Mouse (Mus musculus) cerebellum, adult (tissue): ENCODE data around the gene Vwa8.
A peak's percentile ranks its signal among the peaks of the same experiment; 100 is the strongest.

ENCODE experiments used
- ATAC-seq: cut with Nextera tagmentation; 2 replicates; pipeline ENCODE4 v1.9.2; 2017; ENCODE audit warnings: mild to moderate bottlenecking, moderate library complexity, mixed read lengths; ENCODE audit not compliant: insufficient number of reproducible peaks, low FRiP score, low TSS enrichment

Gene Vwa8

DNA sequence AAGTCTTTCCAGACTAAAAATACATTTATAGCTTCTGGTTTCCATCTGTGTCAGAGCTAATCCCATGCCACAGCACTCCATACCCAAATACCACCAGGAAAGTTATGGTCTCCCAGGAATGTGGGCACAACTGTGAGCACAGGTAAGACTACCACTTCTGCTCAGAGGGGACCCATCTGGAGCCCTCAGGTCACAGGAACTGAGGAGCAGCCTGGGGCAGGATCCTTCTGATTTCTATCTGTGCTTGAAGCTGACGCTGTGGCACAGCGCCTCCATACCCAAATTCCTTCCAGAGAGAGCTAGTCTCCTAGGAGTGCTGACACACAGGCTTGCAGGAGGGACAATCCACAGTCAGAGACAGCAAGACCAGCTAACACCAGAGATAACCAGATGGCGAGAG is 361.0 kb downstream of the Vwa8 start:
- ATAC-seq: no peak

GRCm38 (mm10) chr14:79212380-79212991 is 363.6 kb downstream of the Vwa8 start:
- no peak for ATAC-seq

- no peak for ATAC-seq
Observed at GRCm38 (mm10) chr14:79214129-79214528, 365.3 kb downstream of the Vwa8 start.

GRCm38 (mm10) chr14:79214660-79215249 is 365.9 kb downstream of the Vwa8 start:
- ATAC-seq: no peak

GRCm38 (mm10) chr14:79216366-79216765 is 367.5 kb downstream of the Vwa8 start:
- no peak for ATAC-seq

DNA sequence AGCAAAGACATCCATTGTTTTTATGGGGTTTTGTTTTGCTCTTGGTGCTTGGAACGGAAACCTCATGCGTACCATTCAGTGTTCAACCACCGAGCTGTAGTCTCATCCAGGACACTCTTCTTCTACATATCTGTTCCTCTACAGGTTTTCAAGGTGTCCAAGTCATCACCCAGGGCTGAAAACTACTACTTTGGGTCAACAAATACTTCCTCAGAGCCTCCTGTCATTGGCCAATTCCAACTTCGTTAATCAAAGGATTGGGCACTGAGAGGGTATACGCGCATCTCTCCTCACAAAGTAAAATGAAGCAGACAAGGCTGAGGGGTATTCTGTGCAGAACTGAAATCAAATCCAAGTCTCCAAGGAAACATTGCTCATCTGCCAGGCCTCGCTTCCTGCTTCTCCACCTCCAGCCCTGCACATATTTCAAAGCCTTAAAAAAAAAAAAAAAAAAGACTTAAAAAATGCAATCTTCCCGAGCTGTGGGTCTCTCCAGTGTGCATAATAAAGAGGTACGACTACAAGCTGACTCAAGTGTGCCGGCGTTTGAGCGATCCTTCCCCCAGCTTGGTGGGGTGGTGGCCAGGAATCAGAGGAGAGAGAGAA is 374.7 kb downstream of the Vwa8 start:
- ATAC-seq: no peak

DNA sequence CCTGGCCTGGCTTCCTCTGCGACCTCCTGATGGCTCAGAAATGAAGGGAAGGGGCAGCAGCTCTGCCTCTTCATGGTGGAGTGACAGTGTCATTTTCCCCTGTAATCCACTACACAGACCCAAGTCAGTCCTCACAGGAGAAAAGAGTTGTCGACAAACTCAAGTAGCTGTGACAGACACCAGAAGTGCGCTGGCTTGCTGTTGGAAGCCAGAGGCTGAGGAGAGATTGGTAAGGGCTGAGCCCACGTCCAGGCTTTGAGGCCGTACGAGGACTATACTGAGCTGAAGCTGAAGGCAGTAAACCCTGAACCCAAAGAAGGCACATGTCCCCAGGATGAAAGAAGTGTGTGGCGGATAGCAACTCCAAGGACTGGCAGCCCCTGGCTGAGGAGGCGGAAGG is 376.6 kb downstream of the Vwa8 start:
- no peak for ATAC-seq

DNA sequence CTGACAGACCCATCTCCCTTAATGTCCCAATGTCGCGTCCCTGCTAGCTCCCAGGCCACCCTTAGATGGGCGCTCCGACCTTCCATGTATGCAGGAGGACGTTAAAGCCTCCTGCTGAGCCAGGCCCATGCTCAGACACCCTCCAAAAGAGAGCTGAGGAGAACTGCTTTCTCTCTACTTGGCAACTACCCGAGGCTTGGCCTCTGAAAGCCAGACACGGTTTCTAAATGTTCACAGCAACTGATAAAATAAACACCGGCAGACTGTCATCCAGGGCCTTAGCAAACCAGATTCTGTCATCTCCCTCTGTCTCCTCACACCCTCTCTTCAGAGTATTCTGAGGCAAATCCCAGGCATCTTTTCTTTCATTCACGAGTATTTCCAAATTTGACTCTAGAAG is 377.2 kb downstream of the Vwa8 start:
- no peak for ATAC-seq

GRCm38 (mm10) chr14:79226741-79227140 is 377.9 kb downstream of the Vwa8 start:
- no peak for ATAC-seq

- no peak for ATAC-seq
Observed at GRCm38 (mm10) chr14:79227955-79228354, 379.1 kb downstream of the Vwa8 start.

GRCm38 (mm10) chr14:79231677-79232076 is 382.8 kb downstream of the Vwa8 start:
- ATAC-seq: peak; percentile 75

DNA sequence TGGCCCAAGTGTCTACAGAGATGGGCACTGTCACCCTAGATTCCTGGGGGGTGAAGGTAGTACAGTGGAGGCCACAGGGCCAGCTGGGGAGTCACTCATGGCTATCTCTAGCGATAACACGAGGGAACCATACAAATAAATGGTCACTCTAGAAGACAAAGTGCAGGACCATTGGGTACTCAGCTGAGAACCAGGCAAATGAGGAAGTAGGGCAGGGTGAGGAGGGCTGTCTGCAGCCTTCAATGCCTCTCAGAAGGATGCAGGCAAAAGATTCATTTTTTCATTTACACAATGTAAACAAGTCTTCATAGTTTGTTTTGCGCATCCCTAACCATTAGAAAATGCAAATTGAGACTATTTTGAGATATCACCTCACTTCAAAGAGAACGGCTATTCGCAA is 384.8 kb downstream of the Vwa8 start:
- ATAC-seq: no peak

GRCm38 (mm10) chr14:79234513-79234912 is 385.7 kb downstream of the Vwa8 start:
- ATAC-seq: no peak

DNA sequence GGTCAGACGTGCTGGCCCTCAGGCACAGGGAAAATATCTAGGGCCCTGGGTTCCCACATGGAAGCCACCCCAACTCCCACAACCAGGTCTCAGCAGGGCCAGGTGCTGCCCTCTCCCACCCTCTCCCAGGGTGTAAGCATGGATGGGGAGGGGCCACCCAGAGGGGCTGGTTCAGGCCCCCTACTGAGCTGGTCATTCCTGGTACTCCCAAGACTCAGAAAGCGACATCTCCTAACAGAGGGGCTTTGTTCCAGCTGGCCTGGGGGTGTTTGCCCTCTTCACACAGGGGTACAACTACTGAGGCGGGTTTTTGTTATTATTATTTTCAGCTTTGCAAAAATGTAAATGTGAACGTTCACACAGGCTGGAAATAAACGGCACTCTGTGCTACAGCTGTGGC is 386.3 kb downstream of the Vwa8 start:
- no peak for ATAC-seq

DNA sequence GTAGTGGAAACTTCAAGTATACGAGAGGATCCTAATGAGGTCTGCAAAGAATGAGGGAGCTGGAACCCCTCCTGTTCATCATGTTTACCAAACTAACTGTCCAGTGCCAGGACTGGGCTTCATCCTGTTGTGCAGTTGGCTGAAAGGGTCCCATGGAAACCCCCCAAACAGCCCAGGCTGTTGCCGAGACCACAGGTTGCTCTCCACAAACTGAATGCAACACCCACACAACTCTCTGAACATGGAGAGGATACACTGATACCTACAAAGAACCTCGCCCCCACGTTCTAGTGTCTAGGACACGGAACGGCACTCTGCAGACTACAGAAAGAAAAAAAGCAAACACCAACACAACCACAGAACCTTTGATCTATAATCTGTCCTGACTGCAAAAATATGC is 387.4 kb downstream of the Vwa8 start:
- no peak for ATAC-seq

- no peak for ATAC-seq
Observed at GRCm38 (mm10) chr14:79239402-79239801, 390.6 kb downstream of the Vwa8 start.

DNA sequence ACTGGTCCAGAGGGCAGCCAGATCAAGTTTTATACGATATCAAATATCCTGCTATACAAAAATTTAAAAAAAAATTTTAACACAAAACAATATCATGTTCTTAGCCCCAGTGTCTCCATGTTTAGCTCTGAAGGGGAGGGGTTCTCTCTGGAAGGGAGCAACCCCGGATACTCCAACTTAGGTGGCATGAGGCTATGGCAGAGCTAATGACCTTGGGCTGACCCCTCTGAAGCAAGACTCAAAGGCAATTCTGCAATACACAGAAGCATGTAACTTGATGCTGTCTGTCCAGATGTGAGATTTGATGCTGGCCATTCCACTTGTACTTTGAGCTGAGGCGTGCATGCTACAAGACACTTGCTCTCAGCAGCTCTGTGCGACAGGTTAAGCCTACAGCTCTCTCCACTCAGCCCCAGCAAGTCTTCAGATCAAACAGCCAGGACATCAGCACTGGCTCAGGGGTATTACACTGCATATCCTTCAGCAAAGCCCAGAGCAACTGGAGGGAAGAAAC is 392.3 kb downstream of the Vwa8 start:
- ATAC-seq: no peak

DNA sequence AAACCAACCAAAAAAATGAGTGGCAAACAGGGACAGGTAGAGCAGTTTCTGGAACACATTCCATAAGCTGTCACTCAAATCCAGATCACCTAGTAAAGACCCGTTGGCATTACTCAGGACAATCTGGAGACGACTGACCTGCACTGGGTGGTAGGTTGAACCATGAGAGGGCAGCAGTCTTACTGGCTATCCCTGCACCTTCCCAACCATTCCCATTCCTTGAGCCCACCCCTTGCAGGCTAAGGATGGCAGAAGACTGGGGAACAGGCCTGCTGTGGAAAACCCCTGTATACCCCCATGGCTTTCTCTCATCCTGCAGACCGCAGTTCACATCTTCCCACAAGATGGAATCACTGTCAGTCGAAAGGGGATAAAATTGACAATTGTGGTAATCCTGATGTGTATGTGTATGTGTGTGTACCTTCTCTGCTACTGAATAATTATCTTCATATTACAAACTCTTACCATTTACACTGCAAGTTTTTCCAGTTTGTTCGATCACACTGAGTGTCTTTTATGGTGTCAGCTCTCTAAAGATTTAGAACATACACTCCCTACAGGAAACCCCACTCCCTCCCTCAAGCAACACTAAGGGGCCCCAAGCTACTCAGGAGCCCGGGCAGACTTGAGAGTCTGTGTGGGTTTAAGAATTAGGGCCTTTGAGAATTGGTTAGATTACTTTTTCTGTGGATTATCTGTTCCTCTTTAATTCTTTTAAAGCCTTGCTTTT is 393.0 kb downstream of the Vwa8 start:
- no peak for ATAC-seq

GRCm38 (mm10) chr14:79242386-79242720 is 393.5 kb downstream of the Vwa8 start:
- ATAC-seq: no peak

- no peak for ATAC-seq
Observed at GRCm38 (mm10) chr14:79243038-79243883, 394.4 kb downstream of the Vwa8 start.
